Mouse (Mus musculus): Measurements from ENCODE around the gene Chrna9.

Gene Chrna9

GRCm38 (mm10) chr5:65934783-65935182, at the start of gene Chrna9:
TSS of gene Chrna9 (plus strand) at chr5:65934921.
- no peak for DNase-seq

GRCm38 (mm10) chr5:65885699-65886443, 48.9 kb upstream of the Chrna9 start:
- no peak for DNase-seq

GRCm38 (mm10) chr5:65888102-65888501, 46.6 kb upstream of the Chrna9 start:
- DNase-seq: no peak

GRCm38 (mm10) chr5:65888998-65889397, 45.7 kb upstream of the Chrna9 start:
- no peak for DNase-seq

- DNase-seq: no peak
These were observed 43.4 kb upstream of the Chrna9 start for GRCm38 (mm10) chr5:65891251-65891826.

GRCm38 (mm10) chr5:65895121-65895692, 39.5 kb upstream of the Chrna9 start:
- no peak for DNase-seq

GRCm38 (mm10) chr5:65895764-65896163, 39.0 kb upstream of the Chrna9 start:
- DNase-seq: no peak

- no peak for DNase-seq
These were observed 37.0 kb upstream of the Chrna9 start for GRCm38 (mm10) chr5:65897731-65898130.

GRCm38 (mm10) chr5:65898683-65899082, 36.0 kb upstream of the Chrna9 start:
- DNase-seq: no peak

GRCm38 (mm10) chr5:65900113-65900512, 34.6 kb upstream of the Chrna9 start:
- DNase-seq: no peak

- no peak for DNase-seq
These were observed 33.9 kb upstream of the Chrna9 start for GRCm38 (mm10) chr5:65900862-65901265.

GRCm38 (mm10) chr5:65901868-65902418, 32.8 kb upstream of the Chrna9 start:
- no peak for DNase-seq

- no peak for DNase-seq
These were observed 31.9 kb upstream of the Chrna9 start for GRCm38 (mm10) chr5:65902811-65903210.

- DNase-seq: no peak
These were observed 30.2 kb upstream of the Chrna9 start for GRCm38 (mm10) chr5:65904476-65904875.

GRCm38 (mm10) chr5:65908751-65909150, 26.0 kb upstream of the Chrna9 start:
- no peak for DNase-seq

- peak; percentile 21 for DNase-seq
These were observed 25.4 kb upstream of the Chrna9 start for GRCm38 (mm10) chr5:65909321-65909720.

- no peak for DNase-seq
These were observed 24.3 kb upstream of the Chrna9 start for GRCm38 (mm10) chr5:65910398-65910797.

- DNase-seq: no peak
These were observed 23.0 kb upstream of the Chrna9 start for GRCm38 (mm10) chr5:65911676-65912075.

- no peak for DNase-seq
These were observed 22.5 kb upstream of the Chrna9 start for GRCm38 (mm10) chr5:65912201-65912600.

- DNase-seq: no peak
These were observed 21.6 kb upstream of the Chrna9 start for GRCm38 (mm10) chr5:65913126-65913525.

GRCm38 (mm10) chr5:65914342-65914741, 20.4 kb upstream of the Chrna9 start:
- no peak for DNase-seq

- DNase-seq: no peak
These were observed 17.8 kb upstream of the Chrna9 start for GRCm38 (mm10) chr5:65916930-65917329.

- DNase-seq: no peak
These were observed 16.1 kb upstream of the Chrna9 start for GRCm38 (mm10) chr5:65918601-65919000.

- DNase-seq: no peak
These were observed 15.4 kb upstream of the Chrna9 start for GRCm38 (mm10) chr5:65919326-65919725.

All from layer of hippocampus, adult 9-11 months (tissue).